Mouse (Mus musculus) mesoderm, embryonic 11.5 days (tissue): ENCODE measurements around the gene Tbx18.

ENCODE experiments used
- DNase-seq: peaks from one replicate; pipeline ENCODE4 v3.0.0-alpha.2; 2012; ENCODE audit warnings: low read depth, low spot score

Tbx18 gene

DNA sequence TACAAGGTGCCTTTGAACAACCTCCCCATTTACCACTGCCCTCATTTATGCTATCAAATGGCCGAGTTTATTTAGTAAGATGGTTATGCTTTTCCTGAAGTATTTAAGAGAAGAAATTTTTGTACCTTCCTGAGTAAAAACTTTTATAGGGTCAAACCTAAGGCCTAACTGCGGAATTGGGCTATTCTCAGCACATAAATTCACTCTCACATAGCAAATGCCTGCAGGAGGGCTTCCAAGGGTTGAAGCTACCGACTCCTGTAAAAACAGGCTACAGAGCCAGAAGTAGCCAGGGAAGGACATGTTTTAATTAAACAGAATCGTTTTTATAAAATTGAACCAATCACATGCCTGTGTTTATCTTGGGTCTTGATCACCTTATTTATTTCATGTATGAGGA is 20.7 kb downstream of the Tbx18 start:
- DNase-seq: no peak

DNA sequence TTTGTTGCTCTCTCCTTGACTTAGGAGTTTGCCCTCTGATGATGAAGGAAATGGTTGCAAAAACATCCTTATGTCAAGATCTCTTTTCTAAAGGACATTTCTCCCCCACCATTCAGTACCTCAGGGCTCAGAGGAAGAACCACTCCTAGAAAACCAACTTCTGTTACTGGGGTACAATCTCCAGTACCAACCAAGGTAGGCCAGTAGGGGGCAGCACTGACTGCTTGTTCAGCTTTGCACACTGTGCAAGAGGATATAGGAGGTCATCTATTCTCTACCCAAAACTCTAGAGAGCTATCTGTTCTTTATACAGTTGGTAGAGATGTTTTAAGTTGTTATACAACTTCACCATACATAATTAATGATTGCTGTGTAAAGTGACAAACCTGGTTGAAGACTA is 22.9 kb downstream of the Tbx18 start:
- DNase-seq: no peak

- no peak for DNase-seq
Observed at GRCm38 (mm10) chr9:87702267-87702666, 28.8 kb downstream of the Tbx18 start.

GRCm38 (mm10) chr9:87686981-87687380 is 44.1 kb downstream of the Tbx18 start:
- no peak for DNase-seq

DNA sequence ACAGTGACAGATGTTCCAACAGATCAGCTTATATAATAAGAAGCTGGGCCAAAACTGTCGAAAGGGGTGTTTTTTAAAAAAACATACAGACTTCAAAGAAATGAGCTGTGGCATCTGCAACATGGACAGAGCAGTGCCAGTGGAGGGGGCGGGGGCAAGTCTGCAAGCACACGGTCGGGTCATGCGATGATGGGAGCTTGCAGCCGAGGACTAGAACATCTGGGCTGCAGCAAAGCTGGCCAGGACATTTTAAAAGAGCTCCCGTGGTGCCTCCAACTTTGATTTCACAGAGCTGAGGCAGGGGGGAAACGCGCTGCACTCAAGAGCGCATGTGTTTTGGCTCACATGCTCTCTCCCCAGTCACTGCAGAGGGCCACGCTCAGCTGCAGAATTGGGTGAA is 48.8 kb downstream of the Tbx18 start:
- DNase-seq: peak; percentile 65
